Mouse (Mus musculus) C2C12 (cell line): Measurements from ENCODE around the gene Fam189a2. TPM values are rescaled to one million over a fixed set of nuclear protein-coding genes. Genes with fewer than 3 reads are reported as not detected.

ENCODE experiments used
- H3K27me3 ChIP-seq: one replicate; pipeline ENCODE4 v1.6.1; 2011; ENCODE audit not compliant: control insufficient read depth, insufficient read depth, insufficient read length
- H3K36me3 ChIP-seq: one replicate; pipeline ENCODE4 v1.6.1; 2011; ENCODE audit not compliant: control insufficient read depth, insufficient read depth
- H3K4me3 ChIP-seq: one replicate; pipeline ENCODE4 v1.5.1; 2011; ENCODE audit warnings: mild to moderate bottlenecking, control low read depth; ENCODE audit not compliant: poor library complexity, insufficient read depth, severe bottlenecking
- H3K79me2 ChIP-seq: one replicate; pipeline ENCODE4 v1.6.1; 2011; ENCODE audit not compliant: control insufficient read depth, insufficient read depth
- H3K79me3 ChIP-seq: one replicate; pipeline ENCODE4 v1.6.1; 2011; ENCODE audit warnings: low read depth, control low read depth
- H3ac ChIP-seq: one replicate; pipeline ENCODE3; 2011; ENCODE audit warnings: low read depth; ENCODE audit not compliant: control insufficient read depth, insufficient read length
- CEBPB ChIP-seq: IDR thresholded peaks from one replicate; pipeline ENCODE4 v1.6.1; 2011; ENCODE audit warnings: low read depth, mild to moderate bottlenecking, control low read depth, moderate library complexity
- CTCF ChIP-seq: IDR thresholded peaks from one replicate; pipeline ENCODE4 v1.5.1; 2011; ENCODE audit not compliant: control insufficient read depth, insufficient read depth, insufficient read length
- FOSL1 ChIP-seq: IDR thresholded peaks from one replicate; pipeline ENCODE4 v1.8.0; 2011; ENCODE audit warnings: mild to moderate bottlenecking, low read length; ENCODE audit not compliant: poor library complexity, insufficient read depth, severe bottlenecking
- MAX ChIP-seq: IDR thresholded peaks from one replicate; pipeline ENCODE4 v1.6.1; 2011; ENCODE audit warnings: mild to moderate bottlenecking, control low read depth
- MYOD1 ChIP-seq: IDR thresholded peaks from one replicate; pipeline ENCODE4 v1.6.1; 2011; ENCODE audit warnings: low read depth; ENCODE audit not compliant: control insufficient read depth, insufficient read length
- MYOG ChIP-seq: IDR thresholded peaks from one replicate; pipeline ENCODE4 v1.6.1; 2011; ENCODE audit not compliant: control insufficient read depth, insufficient read length; ENCODE audit errors: extremely low read depth
- USF1 ChIP-seq: IDR thresholded peaks from one replicate; pipeline ENCODE4 v1.6.1; 2011; ENCODE audit warnings: low read depth, mild to moderate bottlenecking, control low read depth, moderate library complexity
- polyA plus RNA-seq: library from polyadenylated mRNA; unstranded; fragments of >200 nt; fragmentation: generic; extraction: Trizol; gene quantifications from one replicate; pipeline ENCODE4 v1.2.1, GENCODE M21; 2012; ENCODE audit warnings: missing spikeins

The Fam189a2 gene
- polyA plus RNA-seq, 1 experiment, result 0.42 TPM

- TF ChIP-seq FOSL1 (no peak), MYOD1 (no peak), CEBPB (peak; percentile 59), CTCF (no peak), MYOG (no peak), USF1 (no peak), MAX (no peak)
- Histone ChIP-seq H3ac (no peak overlapping the region), H3K36me3 (no peaks in the 10 kb centered on the region), H3K27me3 (no peaks in the 10 kb centered on the region), H3K79me3 (no peaks in the 10 kb centered on the region), H3K4me3 (no peak overlapping the region), H3K79me2 (no peaks in the 10 kb centered on the region)
These were observed 12.9 kb downstream of the Fam189a2 start for GRCm38 (mm10) chr19:24017892-24018291.

GRCm38 (mm10) chr19:24017427-24017826 lies 13.4 kb downstream of the Fam189a2 start:
- H3ac ChIP-seq, result no peak overlapping the region
- no peaks in the 10 kb centered on the region for H3K79me2 ChIP-seq
- H3K79me3 ChIP-seq, result no peaks in the 10 kb centered on the region
- H3K27me3 ChIP-seq, result no peaks in the 10 kb centered on the region
- no peaks in the 10 kb centered on the region for H3K36me3 ChIP-seq
- TF ChIP-seq CTCF (no peak), USF1 (no peak), MYOG (no peak), FOSL1 (no peak), MAX (no peak), CEBPB (no peak), MYOD1 (no peak)
- H3K4me3 ChIP-seq, result no peak overlapping the region

- H3K4me3 ChIP-seq, result no peak overlapping the region
- H3K79me2 ChIP-seq, result no peaks in the 10 kb centered on the region
- no peaks in the 10 kb centered on the region for H3K79me3 ChIP-seq
- TF ChIP-seq MYOD1, result no peak
- TF ChIP-seq USF1, result no peak
- TF ChIP-seq CEBPB, result no peak
- TF ChIP-seq FOSL1, result no peak
- no peak for TF ChIP-seq CTCF
- no peak for TF ChIP-seq MYOG
- no peak for TF ChIP-seq MAX
- no peak overlapping the region for H3ac ChIP-seq
- no peaks in the 10 kb centered on the region for H3K36me3 ChIP-seq
- no peaks in the 10 kb centered on the region for H3K27me3 ChIP-seq
These were observed 14.0 kb downstream of the Fam189a2 start for GRCm38 (mm10) chr19:24016706-24017386.

GRCm38 (mm10) chr19:24013241-24013640 lies 17.6 kb downstream of the Fam189a2 start:
- no peaks in the 10 kb centered on the region for H3K27me3 ChIP-seq
- H3K4me3 ChIP-seq, result no peak overlapping the region
- TF ChIP-seq MYOG (no peak), MAX (no peak), MYOD1 (no peak)
- H3K36me3 ChIP-seq, result no peaks in the 10 kb centered on the region
- no peak overlapping the region for H3ac ChIP-seq
- no peaks in the 10 kb centered on the region for H3K79me3 ChIP-seq
- no peaks in the 10 kb centered on the region for H3K79me2 ChIP-seq

- H3K79me3 ChIP-seq, result no peaks in the 10 kb centered on the region
- H3K79me2 ChIP-seq, result no peaks in the 10 kb centered on the region
- TF ChIP-seq USF1 (no peak), FOSL1 (no peak), MYOG (no peak), MYOD1 (no peak), MAX (no peak), CTCF (no peak), CEBPB (no peak)
These were observed 18.3 kb downstream of the Fam189a2 start for GRCm38 (mm10) chr19:24012479-24012878.

GRCm38 (mm10) chr19:24007638-24008360 lies 23.0 kb downstream of the Fam189a2 start:
- no peak overlapping the region for H3ac ChIP-seq
- H3K79me3 ChIP-seq, result no peaks in the 10 kb centered on the region
- H3K79me2 ChIP-seq, result no peaks in the 10 kb centered on the region
- H3K4me3 ChIP-seq, result no peak overlapping the region
- TF ChIP-seq USF1, result no peak
- no peak for TF ChIP-seq CEBPB
- no peak for TF ChIP-seq MYOD1
- no peak for TF ChIP-seq MYOG
- no peak for TF ChIP-seq MAX
- TF ChIP-seq FOSL1, result no peak
- TF ChIP-seq CTCF, result no peak
- H3K27me3 ChIP-seq, result no peaks in the 10 kb centered on the region
- no peaks in the 10 kb centered on the region for H3K36me3 ChIP-seq

More at GRCm38 (mm10) chr19:24012479-24012878, 18.3 kb downstream of the Fam189a2 start:
- no peak overlapping the region for H3K4me3 ChIP-seq
- H3ac ChIP-seq, result no peak overlapping the region
- no peaks in the 10 kb centered on the region for H3K27me3 ChIP-seq
- no peaks in the 10 kb centered on the region for H3K36me3 ChIP-seq
